Mouse (Mus musculus) R1 (cell line): Measurements from ENCODE around the gene Klhdc4.

Experiments
- DNase-seq: peaks from one replicate; pipeline ENCODE4 v3.0.0-alpha.2; 2018; ENCODE audit warnings: low read depth, low spot score

Gene Klhdc4

DNA sequence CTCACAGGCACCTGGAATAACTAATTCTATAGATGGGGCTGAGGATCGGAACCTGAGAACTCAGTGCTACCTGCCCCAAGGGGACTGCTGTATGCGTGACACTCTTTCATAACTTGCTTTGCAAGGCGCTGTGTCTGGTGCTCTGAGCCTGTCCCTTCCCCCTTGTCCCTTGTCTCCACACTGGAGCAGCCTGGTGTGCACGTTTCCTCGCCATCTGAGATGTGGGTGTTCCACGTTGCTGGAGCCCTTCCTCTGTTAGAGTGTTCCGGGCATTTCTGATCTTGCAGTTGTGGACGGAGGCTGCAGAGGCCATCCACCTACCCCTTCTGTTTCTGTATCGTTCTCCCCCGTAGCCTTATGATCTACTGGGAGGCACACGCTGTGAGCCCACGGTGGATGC is 70.9 kb downstream of the Klhdc4 start:
- DNase-seq: no peak

- peak; percentile 90 for DNase-seq
Observed at GRCm38 (mm10) chr8:121751407-121751806, 78.0 kb downstream of the Klhdc4 start.

GRCm38 (mm10) chr8:121750512-121750911 is 78.9 kb downstream of the Klhdc4 start:
- DNase-seq: peak; percentile 59

DNA sequence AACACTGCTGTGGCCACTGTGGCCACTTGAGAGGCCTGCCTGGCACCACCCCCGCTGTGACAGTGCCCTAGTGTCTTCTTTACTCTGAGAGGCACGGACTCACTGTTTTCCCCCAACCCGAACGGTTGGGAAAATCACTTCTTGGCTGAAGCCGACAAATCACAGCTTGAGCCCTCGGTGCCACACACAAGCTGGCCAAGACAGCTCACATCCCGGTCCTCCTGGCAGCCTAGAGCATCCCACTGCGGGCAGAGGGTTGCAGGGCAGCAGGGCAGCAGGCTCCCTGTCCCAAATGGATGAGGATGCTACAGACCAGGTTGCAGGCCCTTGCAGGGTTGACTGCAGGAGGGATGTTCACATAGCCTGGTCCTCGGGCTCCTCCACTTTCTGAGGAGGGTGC is 79.9 kb downstream of the Klhdc4 start:
- DNase-seq: no peak
